Mouse (Mus musculus) mouse trophoblast stem cell (cell line): ENCODE data around the gene D6Ertd527e.
"Not testable (repeated sequence)": the region's sequence is repeated elsewhere in the genome, so short reads cannot be mapped to it uniquely, and the experiment has no call there.

Experiments used
- in situ Hi-C, 2 experiments: fragments of 300-500 bp; cut with MseI, MboI; formaldehyde crosslinking; loops; 2 replicates in 1 of 2; 3 replicates in 1 of 2; pipeline ENCODE4 v1.15.1; 2025

The D6Ertd527e gene

DNA sequence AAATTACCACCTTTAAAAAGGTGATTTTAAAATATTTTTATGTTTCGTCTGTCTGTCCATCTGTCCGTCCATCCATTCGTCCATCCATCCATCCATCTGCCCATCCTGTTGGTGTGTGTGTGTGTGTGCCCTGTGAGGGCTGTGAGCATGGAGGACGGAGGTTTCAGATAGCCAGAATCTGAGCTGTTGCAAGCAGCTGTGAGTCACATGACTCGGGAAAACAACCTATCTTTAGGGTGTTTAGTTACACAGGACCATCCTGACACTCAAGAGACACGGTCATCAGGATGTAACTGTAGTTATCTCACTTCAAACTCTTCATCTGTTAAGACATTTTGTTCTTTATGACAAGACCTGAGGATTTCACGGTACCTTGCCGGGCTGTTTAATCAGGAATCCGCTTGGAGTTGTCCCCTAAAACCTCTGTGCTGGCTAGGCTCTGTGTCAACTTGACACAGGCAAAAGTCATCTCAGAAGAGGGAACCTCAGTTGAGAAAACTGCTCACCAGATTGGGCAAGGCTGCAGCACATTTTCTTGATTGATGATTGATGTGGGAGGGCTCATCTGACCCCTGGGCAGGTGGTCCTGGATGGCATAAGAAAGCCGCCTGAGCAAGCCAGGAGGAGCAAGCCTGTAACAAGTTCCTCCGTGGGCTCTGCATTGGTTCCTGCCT, at the start of gene D6Ertd527e:
D6Ertd527e (plus strand) TSS at position 624 of the 674 bp plus-strand sequence.
- in situ Hi-C loops: loop anchor here (5.0 to 10.0 kb wide), 2 partner anchors 218 to 221 kb away; no protein-coding TSS in a partner anchor

DNA sequence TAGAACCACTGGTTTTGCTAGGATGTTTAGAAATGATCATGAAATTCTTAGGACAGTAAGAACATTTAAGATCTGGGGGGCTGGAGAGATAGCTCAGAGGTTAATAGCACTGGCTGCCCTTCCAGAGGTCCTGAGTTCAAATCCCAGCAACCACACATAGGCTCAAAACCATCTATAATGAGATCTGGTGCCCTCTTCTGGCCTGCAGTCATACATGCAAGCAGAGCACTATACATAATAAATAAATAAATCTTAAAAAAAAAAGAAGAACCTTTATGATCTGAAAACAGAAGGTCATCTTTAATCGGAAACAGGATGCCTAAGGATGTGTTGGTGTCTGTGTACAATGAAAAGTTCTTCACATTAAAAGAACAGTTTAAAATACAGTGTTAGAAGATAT, 44.8 kb upstream of the D6Ertd527e start:
- in situ Hi-C loops: no loop called here

GRCm38 (mm10) chr6:87063586-87063985, 41.0 kb upstream of the D6Ertd527e start:
- in situ Hi-C loops: no loop called here

- in situ Hi-C loops: no loop called here
These were observed 36.3 kb upstream of the D6Ertd527e start for GRCm38 (mm10) chr6:87068209-87068608.

- in situ Hi-C loops: no loop called here
These were observed 35.2 kb upstream of the D6Ertd527e start for GRCm38 (mm10) chr6:87069195-87069900.

DNA sequence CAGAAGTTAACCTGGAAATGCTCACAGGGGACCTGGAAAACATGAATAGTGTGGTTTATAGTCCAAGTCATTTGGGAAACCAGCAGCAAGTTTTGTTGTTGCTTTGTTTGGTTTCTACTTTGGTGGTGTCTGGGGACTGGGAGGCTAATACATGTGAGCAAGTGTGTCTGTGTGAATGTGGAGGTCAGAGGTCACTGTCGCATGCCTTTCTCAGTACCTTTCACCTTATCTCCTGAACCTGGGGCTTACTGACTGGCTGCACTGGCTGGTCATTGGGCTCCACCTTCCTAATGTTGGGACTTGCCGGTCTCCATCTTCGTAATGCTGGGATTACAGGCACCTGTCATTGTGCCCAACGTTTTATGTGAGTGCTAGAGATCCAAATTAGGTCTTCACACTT, 33.9 kb upstream of the D6Ertd527e start:
- in situ Hi-C loops: no loop called here

DNA sequence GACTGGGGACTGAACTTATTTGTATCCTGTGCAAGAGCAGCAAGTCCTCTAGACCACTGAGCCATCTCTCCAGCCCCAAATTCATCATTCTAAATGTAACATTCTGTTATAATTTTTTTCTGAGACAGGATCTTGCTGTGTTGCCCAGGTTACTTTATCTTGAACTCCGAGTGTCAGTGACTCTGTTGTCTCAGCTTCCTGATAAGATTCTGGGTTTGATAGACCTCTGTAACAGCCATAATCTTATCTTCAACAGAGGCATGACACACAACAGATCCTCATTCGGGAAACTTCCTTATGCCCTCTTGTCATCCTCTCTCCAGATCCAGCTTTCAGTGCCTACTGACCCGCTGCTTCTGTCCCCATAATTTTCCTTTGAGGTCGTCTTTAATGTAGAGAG, 31.8 kb upstream of the D6Ertd527e start:
- in situ Hi-C loops: no loop called here

- in situ Hi-C loops: no loop called here
These were observed 29.4 kb upstream of the D6Ertd527e start for GRCm38 (mm10) chr6:87075092-87075685.

DNA sequence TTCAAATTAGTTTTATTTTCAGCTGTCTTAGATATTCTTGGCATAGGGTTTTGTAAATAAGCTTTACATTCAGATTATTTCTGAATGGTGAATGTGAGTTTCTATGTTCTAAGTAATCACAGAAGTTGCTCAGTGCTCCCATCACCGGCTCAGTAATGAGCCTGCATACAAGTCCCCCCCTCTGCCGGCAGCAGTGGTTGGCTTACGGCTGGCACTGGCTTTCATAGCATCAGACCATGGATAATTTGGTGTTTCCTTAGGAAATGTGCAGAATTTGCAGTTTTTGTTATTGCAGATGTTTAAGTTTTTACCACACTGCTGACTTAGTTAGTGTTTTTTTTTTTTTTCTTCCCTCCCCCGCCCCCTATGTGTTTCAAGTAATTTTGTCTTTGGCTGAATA, 25.1 kb upstream of the D6Ertd527e start:
- in situ Hi-C loops: no loop called here

GRCm38 (mm10) chr6:87085026-87085425, 19.5 kb upstream of the D6Ertd527e start:
- in situ Hi-C loops: no loop called here

DNA sequence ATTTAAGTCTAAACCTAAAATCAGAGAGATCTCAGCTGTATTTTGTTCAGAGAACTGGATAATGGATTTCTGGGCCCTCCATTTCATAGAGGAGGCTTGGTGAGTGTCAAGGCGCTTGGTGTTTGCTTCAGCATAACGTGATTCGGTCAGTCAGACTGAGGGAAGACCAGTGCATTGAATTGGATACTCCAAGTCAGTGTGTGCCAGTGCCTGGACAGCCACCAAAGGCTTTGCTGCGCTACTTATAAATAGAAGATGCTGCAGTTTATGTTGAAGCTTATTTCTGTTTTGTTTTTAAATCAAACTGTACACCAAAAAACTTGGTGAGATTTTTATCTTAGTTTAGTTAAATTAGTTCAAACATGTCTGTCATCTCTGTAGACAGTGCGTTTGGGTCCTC, 16.2 kb upstream of the D6Ertd527e start:
- in situ Hi-C loops: no loop called here

GRCm38 (mm10) chr6:87090877-87091276, 13.7 kb upstream of the D6Ertd527e start:
- in situ Hi-C loops: no loop called here

GRCm38 (mm10) chr6:87092476-87092875, 12.1 kb upstream of the D6Ertd527e start:
- in situ Hi-C loops: no loop called here

GRCm38 (mm10) chr6:87093631-87094030, 10.9 kb upstream of the D6Ertd527e start:
- in situ Hi-C loops: not testable (repeated sequence)

- in situ Hi-C loops: no loop called here
These were observed 5.3 kb upstream of the D6Ertd527e start for GRCm38 (mm10) chr6:87099261-87099660.

GRCm38 (mm10) chr6:87099671-87100296, 4.8 kb upstream of the D6Ertd527e start:
- in situ Hi-C loops: loop anchor here (5.0 to 10.0 kb wide), 2 partner anchors 223 to 225 kb away; no protein-coding TSS in a partner anchor

- in situ Hi-C loops: loop anchor here (5.0 to 10.0 kb wide), 2 partner anchors 222 to 224 kb away; no protein-coding TSS in a partner anchor
These were observed 4.1 kb upstream of the D6Ertd527e start for GRCm38 (mm10) chr6:87100297-87101020.

DNA sequence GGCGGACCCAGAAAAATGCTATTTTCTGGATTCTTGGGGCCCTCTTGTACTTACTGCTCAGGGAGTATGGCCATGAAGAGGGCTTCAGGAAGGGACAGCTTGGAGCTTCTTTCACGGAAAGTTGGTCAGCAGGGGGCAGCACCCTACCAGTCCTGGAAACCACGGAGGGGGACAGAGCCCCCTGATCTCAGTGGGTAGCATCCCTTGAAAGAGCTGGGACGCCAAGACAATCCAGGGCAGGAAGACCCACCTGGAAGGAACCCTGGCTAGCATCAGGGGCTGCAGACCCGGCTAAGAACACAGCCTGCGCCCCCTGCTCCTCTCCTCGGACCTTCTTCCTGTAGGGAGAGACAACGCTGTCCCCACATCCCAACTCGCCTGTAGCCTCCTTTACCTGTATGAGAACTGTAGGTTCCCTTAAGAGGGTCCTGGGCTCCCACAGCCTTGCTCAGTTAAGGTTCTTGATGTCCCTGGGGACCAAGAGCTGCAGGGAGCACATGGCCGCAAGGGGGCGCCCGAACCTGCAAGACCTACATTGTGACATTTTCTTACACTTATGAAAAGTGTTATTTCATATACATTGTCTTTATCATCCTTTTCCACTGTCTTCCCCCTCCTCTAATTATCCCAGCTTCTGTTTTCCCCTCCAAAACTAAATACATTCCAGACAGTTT, 3.1 kb upstream of the D6Ertd527e start:
- in situ Hi-C loops: loop anchor here (5.0 to 10.0 kb wide), 2 partner anchors 221 to 223 kb away; no protein-coding TSS in a partner anchor

DNA sequence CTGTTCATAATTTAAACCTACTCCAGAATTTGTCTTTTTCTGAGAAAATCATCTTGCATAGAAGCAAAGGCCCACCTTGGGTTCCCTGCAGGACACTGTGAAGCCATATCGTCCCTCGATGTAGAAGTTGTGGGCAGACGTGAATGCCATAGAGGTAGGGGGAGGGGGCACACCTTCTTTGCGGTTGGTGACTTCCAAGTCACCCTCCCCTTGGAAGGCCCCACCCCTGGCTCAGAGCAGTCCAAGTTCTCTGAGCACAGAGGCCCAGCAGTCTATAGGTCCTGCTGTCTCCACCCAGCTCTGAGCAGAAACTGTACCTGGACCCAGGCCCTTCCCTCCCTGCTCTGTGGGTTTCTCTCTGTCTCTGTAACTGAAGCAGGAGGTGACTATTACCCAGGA, 2.6 kb upstream of the D6Ertd527e start:
- in situ Hi-C loops: loop anchor here (5.0 to 10.0 kb wide), 2 partner anchors 220 to 223 kb away; no protein-coding TSS in a partner anchor

GRCm38 (mm10) chr6:87102421-87102911, 2.1 kb upstream of the D6Ertd527e start:
- in situ Hi-C loops: loop anchor here (5.0 to 10.0 kb wide), 2 partner anchors 220 to 222 kb away; no protein-coding TSS in a partner anchor
